ENCODE assay signal across 8 mouse cellular contexts in the genomic region with DNA sequence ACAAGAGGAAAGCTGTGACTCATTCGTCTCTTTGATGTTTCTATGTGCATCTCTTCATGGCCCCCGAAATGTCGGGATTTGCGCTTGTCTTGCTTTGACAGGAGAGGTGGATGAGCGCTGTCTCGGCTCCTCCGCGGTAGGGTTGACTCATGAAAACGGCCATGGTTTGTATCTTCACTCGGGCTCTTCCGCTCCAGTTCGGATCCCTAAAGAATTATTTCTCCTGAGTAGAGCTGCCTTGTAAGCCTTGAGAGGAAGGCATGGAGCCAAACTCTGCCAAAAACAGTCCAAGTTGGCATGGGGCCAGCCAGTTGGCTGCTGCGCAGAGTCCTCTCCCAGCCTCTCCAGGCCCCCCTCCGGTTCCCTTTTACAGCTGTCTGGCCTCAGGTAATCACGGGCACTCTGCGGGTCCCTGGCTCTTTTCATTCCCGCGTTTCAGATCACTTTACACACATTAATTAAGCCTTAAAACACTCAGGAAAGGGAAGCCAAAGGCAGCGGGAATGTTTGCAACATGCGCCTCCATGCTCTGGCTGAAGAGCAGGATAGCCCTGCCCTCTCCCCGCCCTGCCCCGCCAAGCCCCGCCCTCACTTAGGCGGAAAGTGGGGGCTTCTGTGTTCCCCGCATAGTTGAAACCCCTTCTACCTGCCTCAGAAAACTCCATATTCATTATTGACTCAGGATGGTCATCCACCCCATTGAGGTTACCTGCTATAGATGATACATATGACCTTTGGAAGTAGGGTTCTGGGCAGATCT. TPM values are rescaled to one million over a fixed set of nuclear protein-coding genes. Genes with fewer than 3 reads are reported as not detected.
DNase-seq lines count a peak whose midpoint lies in the region; ATAC-seq and TF ChIP-seq lines count a peak whose summit lies in the region.

No protein-coding gene starts in this region.

- TF ChIP-seq POLR2A in lung, adult 2 months (IDR thresholded peaks at IDR 0.05; ENCODE audit: borderline replicate concordance, extremely low read depth, low read depth, low read length) = no peak

- TF ChIP-seq CTCF in lung, adult 2 months (IDR thresholded peaks at IDR 0.05; ENCODE audit: insufficient read depth, low read length) = no peak

- ATAC-seq in hindbrain, embryonic 12.5 days (ENCODE audit: low FRiP score) = 0 out of 2 replicates have a peak, but pooled peaks have one; percentile 13
- ATAC-seq in hindbrain, embryonic 11.5 days (ENCODE audit: low FRiP score) = no peak
- ATAC-seq in erythroid progenitor cell, adult 5-6 weeks (replicated peaks; ENCODE audit: low FRiP score, poor library complexity, severe bottlenecking) = no peak

- DNase-seq in hindbrain, embryonic 11.5 days (ENCODE audit: low spot score) = no peak
- peak; percentile 79 for DNase-seq in cerebellum, adult 11-12 months
- DNase-seq in gastrocnemius, postnatal 10 days = peak; percentile 81
- peak; percentile 51 for DNase-seq in kidney, adult 9 months
- DNase-seq in lung, adult 2 months = peak; percentile 39
- peak; percentile 65 for DNase-seq in skeletal muscle tissue, adult 2 months (ENCODE audit: low read depth, low spot score)

- H3K9ac ChIP-seq in hindbrain, embryonic 12.5 days = no peak overlapping the region
- H3K9ac ChIP-seq in hindbrain, embryonic 11.5 days (ENCODE audit: low read depth, low read length) = no peak overlapping the region

- no peak overlapping the region for H3K4me2 ChIP-seq in hindbrain, embryonic 12.5 days (replicated peaks)
- no peak overlapping the region for H3K4me2 ChIP-seq in hindbrain, embryonic 11.5 days (replicated peaks; ENCODE audit: low read depth, low read length)

- no peak overlapping the region for H3K27ac ChIP-seq in hindbrain, embryonic 12.5 days
- no peak overlapping the region for H3K27ac ChIP-seq in hindbrain, embryonic 11.5 days (ENCODE audit: low read depth, low read length)

- no peaks in the 10 kb centered on the region for H3K36me3 ChIP-seq in hindbrain, embryonic 12.5 days
- no peaks in the 10 kb centered on the region for H3K36me3 ChIP-seq in hindbrain, embryonic 11.5 days (ENCODE audit: control insufficient read depth, insufficient read depth, low read length)

- no peaks in the 10 kb centered on the region for H3K9me3 ChIP-seq in hindbrain, embryonic 12.5 days (replicated peaks)
- no peaks in the 10 kb centered on the region for H3K9me3 ChIP-seq in hindbrain, embryonic 11.5 days (ENCODE audit: control insufficient read depth, low read length)

- peaks cover 4% of the 10 kb centered on the region; the same call in 1 of the 2 replicates for H3K27me3 ChIP-seq in hindbrain, embryonic 12.5 days
- no peaks in the 10 kb centered on the region for H3K27me3 ChIP-seq in hindbrain, embryonic 11.5 days (ENCODE audit: control insufficient read depth, insufficient read depth, low read length)

- H3K4me3 ChIP-seq in hindbrain, embryonic 12.5 days = no peak overlapping the region
- no peak overlapping the region for H3K4me3 ChIP-seq in hindbrain, embryonic 11.5 days (ENCODE audit: low read depth, low read length)
- H3K4me3 ChIP-seq in lung, adult 2 months (replicated peaks; ENCODE audit: extremely low read depth, low read depth, low read length) = no peak overlapping the region

- 81% methylated on average over 25 of the region's 25 CpGs for WGBS in hindbrain, embryonic 12.5 days
- 76% methylated on average over 25 of the region's 25 CpGs for WGBS in hindbrain, embryonic 11.5 days
- WGBS in lung, adult 2 months = 57% methylated on average over 25 of the region's 25 CpGs

- H3K4me1 ChIP-seq in hindbrain, embryonic 12.5 days = 0 out of 2 replicates have a peak, but pooled peaks cover 2% of the 10 kb centered on the region
- H3K4me1 ChIP-seq in hindbrain, embryonic 11.5 days (replicated peaks; ENCODE audit: control insufficient read depth, insufficient read depth, low read length) = no peaks in the 10 kb centered on the region
- H3K4me1 ChIP-seq in lung, adult 2 months (ENCODE audit: control insufficient read depth, insufficient read depth, low read length) = no peaks in the 10 kb centered on the region

RNA-seq across cellular contexts. Expression of gene Foxn3, which starts 7.0 kb away (rescaled TPM):
- polyA plus RNA-seq in hindbrain, embryonic 12.5 days (2016; fragmentation: Nextera tagmentation; extraction: Ambion mirVana) = 90.2 and 93.9 TPM in 2 replicates
- polyA plus RNA-seq in hindbrain, embryonic 11.5 days (2014; fragmentation: Nextera tagmentation; extraction: Ambion mirVana) = 77.7 and 91.6 TPM in 2 replicates
- total RNA-seq in gastrocnemius, postnatal 10 days (2021) = 100 to 1,000 TPM; 227 to 232 TPM
- polyA plus RNA-seq in lung, adult 2 months (2012; rRNA removed) = 43.6 and 48.2 TPM in 2 replicates
- 106 and 123 TPM in 2 replicates for total RNA-seq in erythroid progenitor cell, adult 5-6 weeks (2015; ENCODE audit: low replicate concordance)
- total RNA-seq in erythroid progenitor cell, adult 5-6 weeks (2017; ENCODE audit: low replicate concordance) = 52.2 and 58.2 TPM in 2 replicates
